Mouse (Mus musculus): Measurements from ENCODE around the gene Wrb. TPM values are rescaled to one million over a fixed set of nuclear protein-coding genes. Genes with fewer than 3 reads are reported as not detected.

The Wrb gene
- total and polyA plus RNA-seq, 3 experiments: 34.5 to 58.8 (median 45.2) TPM

DNA sequence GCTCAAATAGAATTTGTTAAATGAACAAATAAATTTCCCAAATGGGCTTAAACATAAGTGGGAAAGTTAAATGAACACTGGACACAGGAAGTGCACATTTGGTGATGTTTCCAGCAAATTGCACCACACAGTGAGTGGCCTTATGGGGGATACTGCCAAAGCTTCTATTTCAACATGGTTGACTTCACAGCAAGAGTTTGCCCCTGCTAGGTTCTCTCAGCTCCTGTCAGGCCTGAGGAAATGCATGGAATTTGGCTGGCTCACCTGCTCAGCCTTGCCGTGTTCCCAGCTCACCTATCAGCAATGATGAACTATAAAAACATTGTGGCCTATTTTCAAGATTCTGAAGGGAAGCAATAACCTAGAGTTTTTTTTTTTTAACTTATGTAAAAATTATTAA, 15.7 kb downstream of the Wrb start:
- no peak overlapping the region for H3K9ac ChIP-seq (ENCODE audit: insufficient read depth, low read depth)
- no peak overlapping the region for H3K4me2 ChIP-seq (ENCODE audit: insufficient read depth, low read depth, poor library complexity, severe bottlenecking)
- no peak overlapping the region for H3K27ac ChIP-seq (ENCODE audit: insufficient read depth, low read depth)
- no peaks in the 10 kb centered on the region for H3K4me1 ChIP-seq (ENCODE audit: control insufficient read depth in 1 of 2, insufficient read depth in 2 of 2)
- peaks cover 14 to 50% of the 10 kb centered on the region in 2 experiments for H3K36me3 ChIP-seq (replicated peaks in 1 of 2; ENCODE audit: control insufficient read depth in 1 of 2, insufficient read depth in 1 of 2, low read length in 1 of 2)
- DNase-seq (ENCODE audit: extremely low read depth): no peak
- H3K27me3 ChIP-seq (replicated peaks): no peaks in the 10 kb centered on the region
- dilution Hi-C loops (cut with MboI; ENCODE audit: extremely low pct_ligation_motif_present, extremely low pct_unique_long_range_greater_than_20kb, low sequenced_read_pairs): no loop called here
- no peaks in the 10 kb centered on the region for H3K9me3 ChIP-seq (replicated peaks; ENCODE audit: low read length)
- no peak overlapping the region for H3K4me3 ChIP-seq (replicated peaks in 1 of 3; ENCODE audit: low read depth in 2 of 3, low read length in 2 of 3, poor library complexity in 1 of 3)
- H3K79me2 ChIP-seq (replicated peaks; ENCODE audit: control insufficient read depth, extremely low read depth, insufficient read depth, poor library complexity, severe bottlenecking): no peaks in the 10 kb centered on the region
- TF ChIP-seq UBTF (IDR thresholded peaks at IDR 0.05; ENCODE audit: low read depth, low read length): no peak
- TF ChIP-seq ZKSCAN1 (IDR thresholded peaks at IDR 0.05; ENCODE audit: borderline replicate concordance, low read depth, low read length): no peak
- no peak for TF ChIP-seq MYC (IDR thresholded peaks at IDR 0.05; ENCODE audit: low read depth, low read length)
- no peak for TF ChIP-seq JUND (conservative IDR thresholded peaks at IDR 0.05; ENCODE audit: low read depth, low read length)
- no peak for TF ChIP-seq SIN3A (IDR thresholded peaks at IDR 0.05; ENCODE audit: low read length)
- no peak for TF ChIP-seq ZNF384 (IDR thresholded peaks at IDR 0.05; ENCODE audit: low read depth, low read length)
- no peak for TF ChIP-seq POLR2AphosphoS2 (IDR thresholded peaks at IDR 0.05; ENCODE audit: low read depth, low read length)
- no peak for TF ChIP-seq E2F4 (IDR thresholded peaks at IDR 0.05; ENCODE audit: insufficient replicate concordance, low read depth, low read length)
- in situ Hi-C loops (cut with MboI; ENCODE audit: low pct_ligation_motif_present, low pct_unique_long_range_greater_than_20kb, low sequenced_read_pairs): no loop called here

DNA sequence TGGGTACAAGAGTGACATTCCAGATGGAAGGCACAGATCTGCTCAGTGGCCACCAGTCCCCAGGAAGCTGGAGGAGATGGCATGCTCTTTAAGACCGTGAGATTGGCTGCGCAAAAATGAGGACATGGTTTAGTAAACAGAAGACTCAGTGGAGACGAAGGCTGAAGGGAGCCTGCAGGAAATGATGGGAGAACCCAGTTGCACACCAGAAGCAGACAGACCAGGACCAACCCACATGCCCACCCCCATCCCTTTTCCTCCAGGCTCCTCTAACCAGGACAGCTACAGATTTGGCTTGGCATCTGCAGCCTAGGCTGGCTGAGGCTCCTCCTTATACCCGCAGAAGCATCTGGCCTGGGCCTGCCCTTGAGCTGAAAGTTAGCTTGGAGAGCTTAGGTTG, 16.1 kb downstream of the Wrb start:
- TF ChIP-seq POLR2AphosphoS2 (IDR thresholded peaks at IDR 0.05; ENCODE audit: low read depth, low read length): no peak
- no peak for TF ChIP-seq MEF2A (IDR thresholded peaks at IDR 0.05; ENCODE audit: borderline replicate concordance, low read depth, low read length)
- no peak for TF ChIP-seq USF1 (IDR thresholded peaks at IDR 0.05; ENCODE audit: low read depth, low read length)
- TF ChIP-seq NELFE (IDR thresholded peaks at IDR 0.05; ENCODE audit: low read depth, low read length): no peak
- no peak for TF ChIP-seq MYC (IDR thresholded peaks at IDR 0.05; ENCODE audit: low read depth, low read length)
- TF ChIP-seq IRF4 (IDR thresholded peaks at IDR 0.05; ENCODE audit: low read depth, low read length): no peak
- no peak for TF ChIP-seq SIN3A (IDR thresholded peaks at IDR 0.05; ENCODE audit: low read length)
- no peak for TF ChIP-seq NRF1 (IDR thresholded peaks at IDR 0.05; ENCODE audit: low read depth, low read length)
- no peaks in the 10 kb centered on the region for H3K79me2 ChIP-seq (replicated peaks; ENCODE audit: control insufficient read depth, extremely low read depth, insufficient read depth, poor library complexity, severe bottlenecking)
- dilution Hi-C loops (cut with MboI; ENCODE audit: extremely low pct_ligation_motif_present, extremely low pct_unique_long_range_greater_than_20kb, low sequenced_read_pairs) (no loop called here), in situ Hi-C loops (cut with MboI; ENCODE audit: low pct_ligation_motif_present, low pct_unique_long_range_greater_than_20kb, low sequenced_read_pairs) (no loop called here)
- no peak overlapping the region for H3K27ac ChIP-seq (ENCODE audit: insufficient read depth, low read depth)
- no peaks in the 10 kb centered on the region for H3K27me3 ChIP-seq (replicated peaks)
- no peaks in the 10 kb centered on the region for H3K4me1 ChIP-seq (ENCODE audit: control insufficient read depth in 1 of 2, insufficient read depth in 2 of 2)
- no peak for DNase-seq (ENCODE audit: extremely low read depth)
- H3K36me3 ChIP-seq (replicated peaks in 1 of 2; ENCODE audit: control insufficient read depth in 1 of 2, insufficient read depth in 1 of 2, low read length in 1 of 2): peaks cover 11 to 47% of the 10 kb centered on the region in 2 experiments
- H3K9ac ChIP-seq (ENCODE audit: insufficient read depth, low read depth): no peak overlapping the region
- no peak overlapping the region for H3K4me2 ChIP-seq (ENCODE audit: insufficient read depth, low read depth, poor library complexity, severe bottlenecking)
- H3K4me3 ChIP-seq (replicated peaks in 1 of 3; ENCODE audit: low read depth in 2 of 3, low read length in 2 of 3, poor library complexity in 1 of 3): no peak overlapping the region
- no peaks in the 10 kb centered on the region for H3K9me3 ChIP-seq (replicated peaks; ENCODE audit: low read length)

DNA sequence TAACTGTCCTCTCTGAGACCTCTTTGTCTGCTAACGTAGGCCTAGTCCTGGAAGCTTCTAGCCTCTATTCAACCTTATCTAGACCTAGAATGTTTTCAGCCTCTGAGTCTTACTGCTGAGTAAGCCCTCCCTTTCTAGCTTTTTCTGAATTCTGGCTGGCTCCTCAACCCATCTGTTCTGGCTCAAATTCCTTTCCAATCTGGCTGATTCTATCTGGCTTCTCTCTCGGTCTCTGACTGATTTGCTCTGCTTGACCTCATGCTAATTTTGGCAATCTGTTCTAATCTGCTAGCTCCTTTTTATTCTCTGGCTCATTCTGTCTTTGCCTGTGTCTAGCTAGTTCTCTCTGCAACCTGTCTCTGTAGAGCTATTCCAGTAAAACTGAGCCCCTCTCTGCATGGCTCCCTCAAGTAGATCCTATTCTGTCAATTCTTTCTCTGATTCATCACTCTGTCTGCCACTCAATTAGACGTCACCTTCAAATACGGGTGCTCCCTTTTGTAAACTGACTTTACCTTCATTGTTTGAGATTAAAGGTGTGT, 20.6 kb downstream of the Wrb start:
- TF ChIP-seq CTCF (conservative IDR thresholded peaks at IDR 0.05 in 1 of 2, IDR thresholded peaks at IDR 0.05 in 1 of 2; ENCODE audit: low read depth in 2 of 2, low read length in 2 of 2) (no peak), IRF4 (IDR thresholded peaks at IDR 0.05; ENCODE audit: low read depth, low read length) (no peak), ZMIZ1 (IDR thresholded peaks at IDR 0.05; ENCODE audit: low read depth, low read length) (no peak), HCFC1 (IDR thresholded peaks at IDR 0.05; ENCODE audit: low read depth, low read length) (no peak), UBTF (IDR thresholded peaks at IDR 0.05; ENCODE audit: low read depth, low read length) (no peak), USF2 (conservative IDR thresholded peaks at IDR 0.05; ENCODE audit: low read depth, low read length) (no peak), ETS1 (conservative IDR thresholded peaks at IDR 0.05; ENCODE audit: low read depth, low read length) (no peak), PAX5 (IDR thresholded peaks at IDR 0.05; ENCODE audit: low read length) (no peak)
- no peak overlapping the region for H3K4me3 ChIP-seq (replicated peaks in 1 of 3; ENCODE audit: low read depth in 2 of 3, low read length in 2 of 3, poor library complexity in 1 of 3)
- H3K36me3 ChIP-seq (replicated peaks in 1 of 2; ENCODE audit: control insufficient read depth in 1 of 2, insufficient read depth in 1 of 2, low read length in 1 of 2): peaks cover 0 to 9% of the 10 kb centered on the region in 2 experiments
- in situ Hi-C loops (cut with MboI; ENCODE audit: low pct_ligation_motif_present, low pct_unique_long_range_greater_than_20kb, low sequenced_read_pairs): no loop called here
- H3K27ac ChIP-seq (ENCODE audit: insufficient read depth, low read depth): no peak overlapping the region
- no peaks in the 10 kb centered on the region for H3K79me2 ChIP-seq (replicated peaks; ENCODE audit: control insufficient read depth, extremely low read depth, insufficient read depth, poor library complexity, severe bottlenecking)
- dilution Hi-C loops (cut with MboI; ENCODE audit: extremely low pct_ligation_motif_present, extremely low pct_unique_long_range_greater_than_20kb, low sequenced_read_pairs): no loop called here
- no peaks in the 10 kb centered on the region for H3K4me1 ChIP-seq (ENCODE audit: control insufficient read depth in 1 of 2, insufficient read depth in 2 of 2)
- no peak for DNase-seq (ENCODE audit: extremely low read depth)
- H3K4me2 ChIP-seq (ENCODE audit: insufficient read depth, low read depth, poor library complexity, severe bottlenecking): no peak overlapping the region
- H3K9me3 ChIP-seq (replicated peaks; ENCODE audit: low read length): no peaks in the 10 kb centered on the region
- no peak overlapping the region for H3K9ac ChIP-seq (ENCODE audit: insufficient read depth, low read depth)
- no peaks in the 10 kb centered on the region for H3K27me3 ChIP-seq (replicated peaks)
